Comparison of ENCODE assay signal across 8 mouse cellular contexts in genomic region chr7:141666190-141666589, GRCm38 (mm10). TPM values are rescaled to one million over a fixed set of nuclear protein-coding genes. Genes with fewer than 3 reads are reported as not detected.
DNase-seq lines count a peak whose midpoint lies in the region; ATAC-seq lines count a peak whose summit lies in the region.

No protein-coding gene starts in this region.

- ATAC-seq in erythroid progenitor cell, adult 5-6 weeks (replicated peaks; ENCODE audit: low FRiP score, poor library complexity, severe bottlenecking): peak; percentile 71

- peak; percentile 35 for DNase-seq in heart, adult 8-10 months (ENCODE audit: low spot score)
- DNase-seq in heart, adult 11 months: no peak
- peak; percentile 10 to 29 for DNase-seq in CD8-positive naive resting alpha-beta T cell, adult 2 months (ENCODE audit: low read depth in 2 of 2, low spot score in 2 of 2)
- peak; percentile 40 for DNase-seq in adrenal gland, postnatal 25 days
- DNase-seq in kidney, postnatal 25 days: peak; percentile 65 to 73
- peak; percentile 69 for DNase-seq in lung, postnatal 10 days
- DNase-seq in thymus, postnatal 36 days: peak; percentile 43

RNA-seq across cellular contexts. Expression of gene Muc6, which starts 11.1 kb away (rescaled TPM):
- total RNA-seq in heart, adult 8-10 months (2022): not detected
- total RNA-seq in adrenal gland, postnatal 25 days (2021): not detected in 2 replicates
- total RNA-seq in erythroid progenitor cell, adult 5-6 weeks (2015; ENCODE audit: low replicate concordance): not detected in 2 replicates
- under 0.01 TPM in 1 of 2 replicates, not detected in the other for total RNA-seq in erythroid progenitor cell, adult 5-6 weeks (2017; ENCODE audit: low replicate concordance)

RNA-seq across cellular contexts. Expression of gene Muc2, which starts 23.9 kb away (rescaled TPM):
- not detected for total RNA-seq in heart, adult 8-10 months (2022)
- total RNA-seq in adrenal gland, postnatal 25 days (2021): 0.24 TPM in 1 of 2 replicates, not detected in the other
- total RNA-seq in erythroid progenitor cell, adult 5-6 weeks (2015; ENCODE audit: low replicate concordance): 9.4 and 93.1 TPM in 2 replicates
- total RNA-seq in erythroid progenitor cell, adult 5-6 weeks (2017; ENCODE audit: low replicate concordance): 2.0 TPM in 1 of 2 replicates, not detected in the other
